Mouse (Mus musculus) testis, adult 2 months (tissue): ENCODE measurements around the gene Snx9. TPM values are rescaled to one million over a fixed set of nuclear protein-coding genes. Genes with fewer than 3 reads are reported as not detected.
A peak's percentile ranks its signal among the peaks of the same experiment; 100 is the strongest.

ENCODE experiments used
- H3K27ac ChIP-seq: fragments of 200-500 bp; 2 replicates; pipeline ENCODE4 v1.5.1; 2012; ENCODE audit warnings: low read depth, low read length; ENCODE audit not compliant: control insufficient read depth, insufficient read depth
- H3K27me3 ChIP-seq: fragments of 200-500 bp; 2 replicates; pipeline ENCODE4 v1.6.1; 2012; ENCODE audit warnings: mild to moderate bottlenecking, low read length, moderate library complexity; ENCODE audit not compliant: control insufficient read depth, insufficient read depth
- H3K36me3 ChIP-seq: fragments of 200-500 bp; 2 replicates; pipeline ENCODE4 v1.6.1; 2012; ENCODE audit warnings: mild to moderate bottlenecking, low read length; ENCODE audit not compliant: control insufficient read depth, insufficient read depth
- H3K4me1 ChIP-seq: fragments of 200-500 bp; 2 replicates; pipeline ENCODE4 v1.6.1; 2012; ENCODE audit warnings: low read length; ENCODE audit not compliant: control insufficient read depth, insufficient read depth
- H3K4me3 ChIP-seq: fragments of 200-500 bp; 2 replicates; pipeline ENCODE4 v1.5.1; 2012; ENCODE audit warnings: low read depth, mild to moderate bottlenecking, low read length, moderate library complexity, mixed read lengths; ENCODE audit not compliant: control insufficient read depth
- CTCF ChIP-seq: fragments of 200-500 bp; IDR thresholded peaks from 2 replicates; pipeline ENCODE4 v1.5.1; 2012; ENCODE audit warnings: low read depth, mild to moderate bottlenecking, inconsistent platforms, low read length, moderate library complexity; ENCODE audit not compliant: control insufficient read depth, insufficient read depth, insufficient replicate concordance
- POLR2A ChIP-seq: fragments of 200-500 bp; IDR thresholded peaks from 2 replicates; pipeline ENCODE4 v1.6.1; 2012; ENCODE audit warnings: low read depth, mild to moderate bottlenecking, inconsistent platforms, low read length, moderate library complexity; ENCODE audit not compliant: control insufficient read depth
- polyA plus RNA-seq: library from polyadenylated mRNA; depleted of rRNA; stranded (reverse); fragments of >200 nt; gene quantifications from 2 replicates; pipeline ENCODE4 v1.2.3, GENCODE M21; 2012

Gene Snx9
- polyA plus RNA-seq, 1 experiment = 7.1 TPM

DNA sequence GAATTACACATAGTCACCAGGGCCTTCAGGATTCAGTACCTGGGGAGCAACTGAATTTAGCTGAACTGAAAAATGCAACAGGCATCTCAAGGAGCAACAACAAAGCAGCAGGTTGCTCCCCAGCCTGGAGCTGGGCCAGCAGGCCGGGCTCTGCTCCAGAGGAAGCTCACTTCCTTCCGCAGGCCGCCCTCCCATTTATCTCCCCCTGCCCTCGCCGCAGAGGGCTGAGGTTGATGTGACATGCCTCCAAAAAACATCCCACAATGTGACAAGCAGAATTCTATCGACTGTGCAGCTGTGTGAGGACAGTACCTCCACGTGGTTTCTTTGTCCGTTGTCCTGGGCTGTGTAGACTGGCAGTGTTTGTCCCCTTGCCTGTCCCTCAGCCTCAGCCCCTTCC, 44.3 kb downstream of the Snx9 start:
- H3K4me3 ChIP-seq = no peak overlapping the region
- H3K4me1 ChIP-seq = no peaks in the 10 kb centered on the region
- H3K27me3 ChIP-seq = no peaks in the 10 kb centered on the region
- H3K36me3 ChIP-seq = no peaks in the 10 kb centered on the region; the same call in 1 of the 2 replicates
- H3K27ac ChIP-seq = no peak overlapping the region
- no peak for TF ChIP-seq POLR2A
- no peak for TF ChIP-seq CTCF

DNA sequence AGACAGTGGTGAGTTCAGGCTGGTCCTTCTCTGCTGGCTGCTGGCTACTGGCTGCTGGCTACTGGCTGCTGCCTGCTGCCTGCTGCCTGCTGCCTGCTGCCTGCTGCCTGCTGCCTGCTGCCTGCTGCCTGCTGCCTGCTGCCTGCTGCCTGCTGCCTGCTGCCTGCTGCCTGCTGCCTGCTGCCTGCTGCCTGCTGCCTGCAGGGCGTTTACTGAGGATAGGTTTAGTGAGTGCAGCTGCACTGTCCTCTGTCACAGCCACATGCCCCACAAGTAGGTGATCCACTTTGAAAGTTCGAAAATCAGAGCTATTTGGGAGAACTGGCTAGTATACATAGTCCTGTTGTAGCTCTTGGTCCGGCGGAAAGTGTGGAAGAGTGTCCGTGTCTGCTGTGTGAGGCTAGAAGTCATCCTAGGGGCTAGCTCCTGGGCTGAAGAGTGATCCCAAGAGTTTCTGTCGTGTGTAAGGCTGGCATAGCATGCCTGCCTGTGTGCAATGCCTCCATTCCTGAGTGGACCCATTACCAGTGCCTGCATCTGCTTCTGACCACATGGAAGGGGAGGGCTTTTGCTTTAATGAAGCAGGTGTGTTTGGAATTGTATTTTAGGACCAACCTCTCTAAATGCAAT, 45.2 kb downstream of the Snx9 start:
- Histone ChIP-seq H3K4me3 (no peak overlapping the region), H3K36me3 (no peaks in the 10 kb centered on the region; the same call in 1 of the 2 replicates), H3K27me3 (no peaks in the 10 kb centered on the region), H3K4me1 (no peaks in the 10 kb centered on the region), H3K27ac (no peak overlapping the region)
- TF ChIP-seq CTCF = no peak
- TF ChIP-seq POLR2A = no peak

DNA sequence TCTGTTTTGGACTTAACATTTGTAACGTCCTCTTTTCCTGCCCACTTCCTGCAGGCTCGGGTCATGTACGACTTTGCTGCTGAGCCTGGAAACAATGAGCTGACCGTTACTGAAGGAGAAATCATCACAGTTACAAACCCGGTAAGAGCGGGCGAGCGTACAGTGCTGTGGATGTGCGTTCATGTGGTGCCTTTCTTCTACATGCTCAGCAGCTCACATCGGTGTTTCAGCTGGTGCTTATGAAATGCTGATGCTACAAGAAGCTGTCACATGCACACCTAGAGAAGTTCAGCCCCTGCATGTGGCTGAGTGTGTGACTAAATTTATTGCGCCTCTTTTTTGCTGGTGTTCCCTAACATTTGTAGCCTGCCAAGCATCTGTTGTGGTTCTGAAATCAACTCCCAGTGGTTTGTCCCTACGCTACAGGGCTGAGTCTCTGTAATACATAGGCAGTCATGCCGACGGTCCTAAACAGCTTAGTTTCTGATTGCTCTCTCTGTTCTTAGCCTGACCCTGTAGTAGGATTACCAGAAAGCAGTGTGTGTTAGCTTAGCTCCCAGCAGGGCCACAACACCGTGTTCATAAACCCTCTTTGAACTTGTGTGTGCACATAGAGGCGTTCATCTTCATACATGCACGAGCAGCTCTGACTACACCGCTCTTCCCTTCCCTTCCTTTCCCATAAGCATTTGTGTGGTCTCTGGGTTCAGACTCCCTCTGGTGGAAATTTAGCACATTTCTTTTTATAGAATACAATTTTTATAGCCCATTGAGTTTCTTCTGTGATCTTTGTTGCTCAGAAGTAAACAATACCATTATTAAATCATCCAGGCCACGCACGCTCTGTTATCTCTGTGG, 46.0 kb downstream of the Snx9 start:
- Histone ChIP-seq H3K4me3 (no peak overlapping the region), H3K27ac (no peak overlapping the region), H3K36me3 (no peaks in the 10 kb centered on the region; the same call in 1 of the 2 replicates), H3K27me3 (no peaks in the 10 kb centered on the region), H3K4me1 (no peaks in the 10 kb centered on the region)
- TF ChIP-seq CTCF = no peak
- no peak for TF ChIP-seq POLR2A

DNA sequence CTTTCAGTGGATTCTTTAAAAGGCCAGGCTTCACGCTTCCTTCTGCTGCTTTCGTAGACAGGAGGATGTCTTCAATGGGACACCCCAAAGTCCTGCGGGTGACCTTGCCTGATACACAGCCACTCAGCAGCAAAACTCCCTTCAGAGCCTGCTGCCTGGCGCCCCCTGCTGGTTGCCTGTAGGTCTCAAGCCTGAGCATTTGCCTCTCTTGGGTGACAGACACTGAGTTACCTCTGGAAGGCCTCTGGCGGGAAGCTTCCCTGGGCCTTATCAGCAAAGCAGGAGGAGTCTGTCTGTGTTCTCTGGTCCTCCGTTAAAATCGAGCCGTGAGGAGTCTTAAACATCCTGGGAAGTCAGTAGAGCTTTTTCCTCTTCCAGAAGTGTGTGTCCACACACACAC, 49.3 kb downstream of the Snx9 start:
- Histone ChIP-seq H3K4me3 (no peak overlapping the region), H3K4me1 (no peaks in the 10 kb centered on the region), H3K27me3 (no peaks in the 10 kb centered on the region), H3K36me3 (no peaks in the 10 kb centered on the region; the same call in 1 of the 2 replicates), H3K27ac (no peak overlapping the region)
- TF ChIP-seq CTCF (peak; percentile 90), POLR2A (no peak)

DNA sequence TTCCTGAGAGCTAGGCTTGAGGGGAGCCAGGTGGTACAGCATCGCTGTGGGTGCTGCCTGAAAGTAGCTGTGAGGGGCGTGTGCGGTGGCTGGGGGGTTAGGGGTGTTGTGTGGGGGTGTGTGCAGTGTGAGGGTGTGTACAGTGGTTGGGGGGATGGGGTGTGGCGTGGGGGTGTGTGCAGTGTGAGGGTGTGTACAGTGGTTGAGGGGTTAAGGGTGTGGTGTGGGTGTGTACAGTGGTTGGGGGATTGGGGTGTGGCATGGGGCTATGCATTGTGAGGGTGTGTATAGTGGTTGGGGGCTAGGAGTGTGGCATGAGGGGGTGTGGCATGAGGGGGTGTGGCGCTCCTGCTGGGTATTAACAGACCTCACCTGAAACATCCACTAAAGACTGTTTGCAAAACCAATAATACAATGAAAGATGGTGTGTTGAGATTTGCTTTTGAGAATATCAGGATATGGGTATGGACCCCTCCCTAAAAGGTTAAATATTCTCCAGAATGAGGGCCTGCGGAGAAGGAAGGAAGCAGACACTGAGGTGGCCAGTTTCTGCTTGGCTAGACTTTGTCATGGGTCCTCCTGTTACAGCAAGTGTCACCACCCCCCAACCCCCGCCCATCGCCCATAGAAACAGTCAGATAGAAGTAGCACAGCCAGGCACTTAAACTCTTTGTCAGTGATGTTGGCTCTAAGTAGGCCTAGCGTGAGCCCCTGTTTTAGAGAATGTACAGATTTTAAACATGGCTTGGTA, 51.0 kb downstream of the Snx9 start:
- TF ChIP-seq CTCF = no peak
- TF ChIP-seq POLR2A = no peak
- no peak overlapping the region for H3K27ac ChIP-seq
- no peaks in the 10 kb centered on the region; the same call in 1 of the 2 replicates for H3K36me3 ChIP-seq
- no peaks in the 10 kb centered on the region for H3K4me1 ChIP-seq
- H3K27me3 ChIP-seq = no peaks in the 10 kb centered on the region
- H3K4me3 ChIP-seq = no peak overlapping the region

DNA sequence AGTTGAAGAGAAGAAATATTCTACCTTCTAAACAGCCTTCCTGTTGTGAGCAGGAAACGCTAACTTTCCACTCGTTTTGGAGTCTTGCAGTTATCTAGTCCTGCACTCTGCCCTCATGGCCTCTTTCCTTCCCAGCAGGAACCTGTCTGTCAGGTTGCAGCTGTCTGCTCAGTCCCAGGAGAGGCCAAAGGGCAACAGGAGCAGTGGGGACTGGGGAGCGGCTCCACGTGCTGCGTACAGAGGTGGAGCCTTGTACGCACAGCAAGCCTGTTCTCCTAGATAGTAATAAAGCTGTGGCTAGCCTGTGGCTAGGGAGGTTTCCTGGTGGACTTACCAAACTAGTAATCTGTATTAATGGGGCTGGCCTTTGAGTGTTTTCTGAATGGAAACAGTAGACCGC, 52.0 kb downstream of the Snx9 start:
- Histone ChIP-seq H3K4me3 (no peak overlapping the region), H3K36me3 (no peaks in the 10 kb centered on the region; the same call in 1 of the 2 replicates), H3K4me1 (no peaks in the 10 kb centered on the region), H3K27me3 (no peaks in the 10 kb centered on the region), H3K27ac (no peak overlapping the region)
- TF ChIP-seq POLR2A = no peak
- TF ChIP-seq CTCF = no peak
